Mouse (Mus musculus) bone marrow macrophage, adult 2 months (primary cell): Measurements from ENCODE around the gene Grm5.

Experiments used
- CTCF ChIP-seq: IDR thresholded peaks from 2 replicates; pipeline ENCODE4 v1.5.1; 2012; ENCODE audit warnings: low read depth, mild to moderate bottlenecking, low read length, moderate library complexity
- POLR2A ChIP-seq: IDR thresholded peaks from 2 replicates; pipeline ENCODE4 v1.6.1; 2012; ENCODE audit warnings: mild to moderate bottlenecking, low read depth, low read length, borderline replicate concordance

- TF ChIP-seq CTCF (no peak), POLR2A (no peak)
Observed at GRCm38 (mm10) chr7:88159542-88160241, 575.7 kb downstream of the Grm5 start.
